Mouse (Mus musculus) adrenal gland, adult (tissue): Measurements from ENCODE around the gene Mn1.

Source experiments
- DNase-seq, 2 experiments: peaks; one replicate each; pipeline ENCODE4 v3.0.0; 2022 to 2023; ENCODE audit warnings: low spot score in 1 of 2; ENCODE audit not compliant: inconsistent age in 2 of 2

Mn1 gene

DNA sequence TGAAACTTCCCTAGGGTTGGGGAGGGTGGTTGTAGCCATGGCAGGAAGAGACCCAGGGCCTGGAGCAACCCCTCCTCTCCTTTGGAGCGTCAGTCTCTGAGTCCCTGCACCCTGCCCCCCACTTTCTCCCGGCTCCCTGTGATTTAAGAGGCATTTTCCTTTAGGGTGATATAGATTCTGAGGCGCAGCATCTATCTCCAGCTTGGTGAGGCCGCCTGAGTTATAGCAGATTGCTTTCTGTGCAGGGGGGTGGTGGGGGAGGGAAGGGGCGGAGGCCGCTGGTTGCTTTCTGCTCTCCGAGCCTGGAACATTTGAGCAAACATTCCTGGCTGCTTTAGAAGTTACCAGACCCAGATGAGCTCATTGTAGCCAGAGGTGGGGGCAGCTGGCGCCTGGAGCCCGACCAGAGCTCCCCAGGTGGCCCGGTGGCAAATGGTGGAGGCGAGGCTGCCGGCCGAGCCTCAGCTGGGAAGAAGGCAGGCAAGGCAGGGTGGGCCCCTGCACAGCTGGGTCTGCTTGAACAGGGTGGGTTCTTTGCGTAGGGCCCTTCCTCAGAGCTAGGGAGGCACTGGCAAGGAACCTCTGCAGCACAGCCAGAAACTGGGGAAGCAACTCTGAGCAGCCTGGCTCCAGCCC is 8.6 kb upstream of the Mn1 start:
- no peak for DNase-seq

GRCm38 (mm10) chr5:111409412-111410044 is 7.6 kb upstream of the Mn1 start:
- no peak for DNase-seq

GRCm38 (mm10) chr5:111410665-111411064 is 6.5 kb upstream of the Mn1 start:
- DNase-seq: no peak

DNA sequence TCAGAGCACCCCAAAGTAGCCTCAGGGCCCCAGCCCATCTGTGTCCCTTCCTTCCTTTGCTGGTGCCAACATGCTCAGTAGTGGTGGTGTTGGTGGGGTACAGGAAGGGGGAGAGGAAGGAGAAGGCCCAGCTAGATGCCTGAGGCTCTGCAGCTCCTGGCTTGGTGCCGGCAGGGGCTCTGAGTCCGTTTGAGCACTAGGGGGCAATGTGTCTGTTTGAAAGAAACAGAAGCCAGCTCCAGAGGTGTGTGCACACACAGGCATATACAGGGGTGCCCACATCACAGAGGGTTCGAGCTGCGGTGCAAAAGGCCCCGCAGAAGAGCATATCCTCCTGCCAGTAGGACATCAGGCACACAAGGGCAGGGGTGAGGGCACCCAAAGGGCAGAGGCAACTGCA is 3.0 kb upstream of the Mn1 start:
- peak; percentile 49 to 89 for DNase-seq

- no peak for DNase-seq
Measured at GRCm38 (mm10) chr5:111414770-111415249, 2.4 kb upstream of the Mn1 start.

DNA sequence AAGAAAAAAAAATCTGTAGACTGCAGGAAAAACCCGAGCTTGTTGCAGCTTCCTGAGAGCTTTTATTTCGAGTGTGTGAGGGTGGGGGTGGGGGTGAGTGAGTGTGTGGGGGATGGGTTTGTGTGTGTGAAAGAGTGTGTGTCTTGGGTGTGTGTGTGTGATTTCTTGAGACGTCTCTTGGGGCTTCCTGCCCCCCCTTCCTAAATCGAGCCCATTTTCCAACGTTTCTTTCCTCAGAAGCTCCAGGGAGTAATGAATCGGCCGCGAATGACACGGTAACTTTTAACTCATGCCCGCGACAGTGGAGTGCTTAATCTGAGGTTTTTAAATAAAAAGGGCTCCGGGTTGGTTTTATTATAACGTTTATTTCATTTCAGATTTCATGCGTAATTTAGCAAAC is 1.6 kb upstream of the Mn1 start:
- DNase-seq: no peak

DNA sequence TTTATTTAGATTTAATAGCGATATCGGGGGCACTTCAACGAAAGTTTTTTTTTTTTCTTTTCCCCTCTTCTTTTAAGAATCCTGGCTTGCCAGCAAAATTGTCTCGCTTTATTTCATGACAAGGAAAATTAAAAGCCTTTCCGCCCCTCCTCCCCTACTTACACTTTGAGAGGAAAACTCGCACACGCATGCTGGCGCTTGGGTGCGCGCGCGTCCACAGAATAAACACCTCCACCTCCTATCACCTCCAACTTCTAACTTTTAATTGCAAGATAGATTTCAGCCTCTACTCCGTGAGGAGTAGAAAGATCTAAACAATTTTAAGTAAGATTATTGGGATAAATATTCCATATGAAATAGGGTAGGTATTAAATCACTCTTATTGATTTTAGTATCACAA is 1.1 kb upstream of the Mn1 start:
- no peak for DNase-seq

DNA sequence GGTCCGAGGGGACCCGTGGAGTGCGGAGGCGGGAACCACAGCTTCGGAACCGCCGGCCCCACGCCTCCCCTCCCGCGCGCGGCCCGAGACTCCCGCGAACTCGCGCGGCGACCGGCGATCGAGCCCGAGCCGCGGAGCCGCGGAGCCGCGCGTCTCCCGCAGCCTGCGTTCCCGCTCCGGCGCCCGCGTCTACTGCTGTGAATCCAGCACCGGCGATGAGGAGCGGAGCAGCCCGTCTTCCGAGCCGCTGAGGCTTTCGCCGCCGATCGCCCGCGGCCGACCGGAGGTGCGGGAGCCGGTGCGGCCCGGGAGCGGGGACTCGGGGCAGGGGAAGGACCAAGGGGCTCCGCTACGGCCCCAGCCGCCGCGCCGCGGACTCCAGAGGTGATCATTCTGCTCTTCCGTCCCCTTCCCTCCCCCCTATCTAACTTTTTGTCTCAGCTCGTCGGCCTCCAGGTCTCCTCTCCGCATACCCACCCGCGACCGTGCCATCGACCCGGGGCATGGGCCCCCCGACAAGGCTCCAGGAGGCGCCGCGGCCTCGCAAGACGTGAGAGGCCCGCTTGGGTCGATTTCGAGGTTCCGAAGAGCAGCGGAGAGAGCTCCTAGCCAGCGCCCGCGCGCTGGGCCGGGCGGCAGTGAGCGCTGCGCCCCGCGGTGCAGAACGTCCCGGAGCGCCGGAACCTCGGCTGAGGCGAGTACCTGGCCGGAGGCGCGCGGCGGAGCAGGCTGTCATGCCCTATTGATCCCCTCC is 393 bp downstream of the Mn1 start:
- peak in 1 of 2 experiments; percentile 57 for DNase-seq

DNA sequence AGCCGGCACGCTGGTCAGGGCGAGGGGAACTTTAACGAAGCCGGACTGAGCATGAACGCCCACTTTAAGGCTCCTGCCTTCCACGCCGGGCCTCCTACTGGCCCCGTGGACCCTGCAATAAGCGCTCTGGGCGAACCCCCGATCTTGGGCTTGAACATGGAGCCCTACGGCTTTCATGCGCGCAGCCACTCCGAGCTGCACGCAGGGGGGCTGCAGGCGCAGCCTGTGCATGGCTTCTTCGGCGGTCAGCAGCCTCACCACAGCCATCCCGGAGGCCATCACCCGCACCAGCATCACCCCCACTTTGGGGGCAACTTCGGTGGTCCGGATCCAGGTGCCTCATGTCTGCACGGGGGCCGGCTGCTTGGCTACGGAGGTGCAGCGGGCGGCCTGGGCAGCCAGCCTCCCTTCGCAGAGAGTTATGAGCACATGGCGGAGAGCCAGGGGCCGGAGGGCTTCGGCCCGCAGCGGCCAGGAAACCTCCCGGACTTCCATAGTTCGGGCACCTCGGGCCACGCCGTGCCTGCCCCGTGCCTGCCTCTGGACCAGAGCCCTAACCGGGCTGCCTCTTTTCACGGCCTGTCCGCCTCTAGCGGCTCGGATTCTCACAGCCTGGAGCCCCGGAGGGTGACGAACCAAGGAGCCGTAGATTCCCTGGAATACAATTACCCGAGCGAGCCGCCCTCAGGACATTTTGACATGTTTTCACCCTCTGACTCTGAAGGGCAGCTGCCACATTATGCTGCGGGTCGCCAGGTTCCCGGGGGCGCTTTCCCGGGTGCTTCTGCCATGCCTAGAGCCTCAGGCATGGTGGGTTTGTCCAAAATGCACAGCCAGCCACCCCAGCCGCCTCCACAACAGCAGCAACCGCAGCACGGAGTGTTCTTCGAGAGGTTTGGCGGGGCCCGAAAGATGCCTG is 1.3 kb downstream of the Mn1 start:
- DNase-seq: no peak

GRCm38 (mm10) chr5:111419121-111419881 is 2.1 kb downstream of the Mn1 start:
- DNase-seq: no peak

- DNase-seq: no peak
Measured at GRCm38 (mm10) chr5:111420011-111420691, 3.0 kb downstream of the Mn1 start.

GRCm38 (mm10) chr5:111420896-111421295 is 3.7 kb downstream of the Mn1 start:
- no peak for DNase-seq

DNA sequence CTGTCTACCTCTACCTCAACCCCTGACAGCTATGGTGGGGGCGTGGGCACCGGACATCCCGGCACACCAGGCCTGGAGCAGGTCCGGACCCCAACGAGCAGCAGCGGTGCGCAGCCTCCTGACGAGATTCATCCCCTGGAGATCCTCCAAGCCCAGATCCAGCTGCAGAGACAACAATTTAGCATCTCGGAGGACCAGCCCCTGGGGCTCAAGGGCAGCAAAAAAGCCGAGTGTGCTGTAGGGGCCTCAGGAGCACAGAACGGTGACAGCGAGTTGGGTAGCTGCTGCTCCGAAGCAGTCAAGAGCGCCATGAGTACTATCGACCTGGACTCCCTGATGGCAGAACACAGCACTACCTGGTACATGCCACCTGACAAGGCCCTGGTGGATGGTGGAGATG is 4.3 kb downstream of the Mn1 start:
- DNase-seq: no peak

GRCm38 (mm10) chr5:111422058-111422800 is 5.1 kb downstream of the Mn1 start:
- no peak for DNase-seq

DNA sequence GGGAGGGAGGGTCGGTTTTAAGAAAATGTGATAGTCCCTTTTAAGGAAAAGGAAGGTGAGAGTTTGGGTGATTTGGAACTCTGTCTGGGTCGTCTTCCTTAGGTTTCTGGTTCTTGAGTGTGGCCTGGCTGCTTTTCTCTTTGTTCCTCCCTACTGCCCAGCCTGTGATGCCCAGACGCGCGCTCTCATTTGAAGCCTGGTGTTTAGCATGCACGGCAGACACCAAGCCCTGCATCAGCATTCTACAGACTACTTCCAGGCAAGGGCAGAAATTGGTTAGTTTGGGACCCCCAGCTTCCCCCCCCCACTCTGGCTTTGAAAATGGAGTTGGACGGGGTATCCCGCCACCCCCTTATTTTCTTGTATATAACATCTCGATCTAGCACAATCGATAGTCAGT is 5.8 kb downstream of the Mn1 start:
- no peak for DNase-seq

DNA sequence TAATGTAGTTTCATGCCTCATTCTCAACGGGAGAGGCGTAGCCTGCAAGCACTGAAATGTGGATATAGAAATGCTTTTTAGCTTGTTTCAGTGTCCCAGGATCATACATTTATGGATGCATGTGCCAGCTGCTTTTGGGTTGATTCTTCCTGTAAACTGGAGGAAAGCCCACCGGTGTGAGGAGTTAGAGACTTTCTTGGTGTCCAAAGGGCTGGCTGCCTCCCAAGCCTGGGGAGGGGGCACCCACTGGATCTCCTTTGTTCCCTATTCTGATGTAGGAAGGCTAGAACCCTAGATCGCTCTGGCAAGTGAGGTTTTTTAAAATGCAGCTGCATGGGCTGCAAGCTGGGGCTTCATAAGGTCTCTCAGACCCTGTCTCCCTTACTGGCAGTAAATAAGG is 6.5 kb downstream of the Mn1 start:
- no peak for DNase-seq

GRCm38 (mm10) chr5:111425813-111426212 is 8.7 kb downstream of the Mn1 start:
- DNase-seq: no peak

DNA sequence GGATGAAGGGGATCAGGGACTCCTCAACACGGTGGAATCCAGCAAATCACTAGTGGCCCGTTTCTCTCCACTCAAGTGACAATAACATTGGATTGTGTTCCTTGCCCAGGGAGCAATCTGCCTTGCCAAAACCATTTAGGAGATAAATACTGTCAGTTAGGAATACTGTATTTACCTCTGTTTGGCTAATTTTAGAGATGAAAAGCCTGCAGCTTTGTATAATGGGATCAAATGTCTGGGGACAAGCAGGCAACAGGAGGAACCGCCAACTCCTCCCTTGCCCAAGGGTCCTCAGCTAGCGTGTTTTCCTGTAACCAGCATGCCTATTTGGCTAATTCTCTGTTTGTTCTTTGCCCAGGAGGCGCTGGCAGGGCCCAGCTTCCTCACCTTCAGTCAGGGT is 9.1 kb downstream of the Mn1 start:
- DNase-seq: no peak

- DNase-seq: no peak
Measured at GRCm38 (mm10) chr5:111428882-111429281, 11.7 kb downstream of the Mn1 start.
